Mouse (Mus musculus): ENCODE data around the gene Ifitm7. TPM values are rescaled to one million over a fixed set of nuclear protein-coding genes. Genes with fewer than 3 reads are reported as not detected.
A peak's percentile ranks its signal among the peaks of the same experiment; 100 is the strongest.
"Not testable (repeated sequence)": the region's sequence is repeated elsewhere in the genome, so short reads cannot be mapped to it uniquely, and the experiment has no call there.

Gene Ifitm7
- polyA plus RNA-seq, 1 experiment: 226 TPM

- no peak overlapping the region for H3K27ac ChIP-seq (ENCODE audit: control insufficient read depth, insufficient read depth, low read depth, low read length)
- no peak for TF ChIP-seq POLR2A (IDR thresholded peaks at IDR 0.05; ENCODE audit: control insufficient read depth, low read depth, low read length)
- no peak; the same call in 1 of the 2 replicates for TF ChIP-seq CTCF (IDR thresholded peaks at IDR 0.05; ENCODE audit: control insufficient read depth, insufficient read depth, insufficient replicate concordance, low read depth, low read length)
Observed at GRCm38 (mm10) chr16:14004170-14004569, 17.5 kb upstream of the Ifitm7 start.

DNA sequence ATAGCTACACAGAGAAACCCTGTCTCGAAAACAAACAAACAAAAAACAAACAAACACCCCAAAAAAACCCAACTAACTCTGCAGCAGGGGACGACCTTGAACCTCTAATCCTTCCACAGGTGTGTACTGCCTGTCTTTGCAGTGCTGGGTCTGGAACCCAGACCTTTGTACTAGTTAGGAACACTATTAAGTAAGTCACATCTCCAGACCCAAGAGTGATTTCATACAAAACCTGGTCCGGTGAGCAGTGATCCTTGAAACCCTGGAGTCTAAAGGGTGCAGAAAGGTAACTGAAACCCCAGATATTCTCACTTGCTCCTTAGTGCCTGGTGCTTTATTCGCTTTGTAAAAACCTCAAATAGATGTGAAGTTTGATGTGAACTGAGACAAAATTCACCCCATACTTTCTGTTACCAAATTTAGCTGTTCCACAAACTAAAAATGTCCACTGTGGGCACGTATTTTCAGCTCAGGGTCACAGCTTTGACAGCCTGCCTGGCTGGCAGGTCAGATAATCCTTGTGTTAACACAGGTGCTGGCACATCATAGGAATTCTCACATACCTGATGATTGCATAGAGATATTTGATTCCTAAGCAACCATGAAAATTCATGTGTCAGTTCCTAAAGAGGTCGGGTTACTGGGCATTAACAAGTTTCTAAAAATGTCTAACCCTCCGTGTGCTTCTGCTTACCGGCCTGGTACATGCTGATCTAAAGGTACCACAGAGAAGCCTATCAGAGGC is 16.9 kb upstream of the Ifitm7 start:
- no peak for TF ChIP-seq CTCF (IDR thresholded peaks at IDR 0.05; ENCODE audit: control insufficient read depth, insufficient read depth, insufficient replicate concordance, low read depth, low read length)
- TF ChIP-seq POLR2A (IDR thresholded peaks at IDR 0.05; ENCODE audit: control insufficient read depth, low read depth, low read length): no peak
- no peak overlapping the region for H3K4me3 ChIP-seq (ENCODE audit: control insufficient read depth, low read depth, low read length)
- H3K27me3 ChIP-seq (ENCODE audit: control insufficient read depth, insufficient read depth, low read length): no peaks in the 10 kb centered on the region
- no peaks in the 10 kb centered on the region for H3K36me3 ChIP-seq (ENCODE audit: control insufficient read depth, insufficient read depth, low read length)
- H3K27ac ChIP-seq (ENCODE audit: control insufficient read depth, insufficient read depth, low read depth, low read length): no peak overlapping the region
- H3K4me1 ChIP-seq (ENCODE audit: control insufficient read depth, insufficient read depth, low read length): no peaks in the 10 kb centered on the region; the same call in 1 of the 2 replicates

More at GRCm38 (mm10) chr16:14004170-14004569, 17.5 kb upstream of the Ifitm7 start:
- Histone ChIP-seq H3K36me3 (ENCODE audit: control insufficient read depth, insufficient read depth, low read length) (no peaks in the 10 kb centered on the region), H3K4me1 (ENCODE audit: control insufficient read depth, insufficient read depth, low read length) (no peaks in the 10 kb centered on the region; the same call in 1 of the 2 replicates), H3K4me3 (ENCODE audit: control insufficient read depth, low read depth, low read length) (no peak overlapping the region), H3K27me3 (ENCODE audit: control insufficient read depth, insufficient read depth, low read length) (no peaks in the 10 kb centered on the region)

- H3K27ac ChIP-seq (ENCODE audit: control insufficient read depth, insufficient read depth, low read depth, low read length): no peak overlapping the region
- no peak for TF ChIP-seq CTCF (IDR thresholded peaks at IDR 0.05; ENCODE audit: control insufficient read depth, insufficient read depth, insufficient replicate concordance, low read depth, low read length)
- no peak for TF ChIP-seq POLR2A (IDR thresholded peaks at IDR 0.05; ENCODE audit: control insufficient read depth, low read depth, low read length)
- no peak overlapping the region for H3K4me3 ChIP-seq (ENCODE audit: control insufficient read depth, low read depth, low read length)
- H3K4me1 ChIP-seq (ENCODE audit: control insufficient read depth, insufficient read depth, low read length): no peaks in the 10 kb centered on the region
- H3K27me3 ChIP-seq (ENCODE audit: control insufficient read depth, insufficient read depth, low read length): no peaks in the 10 kb centered on the region
- H3K36me3 ChIP-seq (ENCODE audit: control insufficient read depth, insufficient read depth, low read length): no peaks in the 10 kb centered on the region
Observed at GRCm38 (mm10) chr16:13994502-13994901, 7.8 kb upstream of the Ifitm7 start.

GRCm38 (mm10) chr16:13994076-13994475 is 7.4 kb upstream of the Ifitm7 start:
- no peaks in the 10 kb centered on the region for H3K36me3 ChIP-seq (ENCODE audit: control insufficient read depth, insufficient read depth, low read length)
- no peaks in the 10 kb centered on the region for H3K27me3 ChIP-seq (ENCODE audit: control insufficient read depth, insufficient read depth, low read length)
- no peaks in the 10 kb centered on the region for H3K4me1 ChIP-seq (ENCODE audit: control insufficient read depth, insufficient read depth, low read length)
- H3K27ac ChIP-seq (ENCODE audit: control insufficient read depth, insufficient read depth, low read depth, low read length): no peak overlapping the region
- H3K4me3 ChIP-seq (ENCODE audit: control insufficient read depth, low read depth, low read length): no peak overlapping the region
- no peak for TF ChIP-seq POLR2A (IDR thresholded peaks at IDR 0.05; ENCODE audit: control insufficient read depth, low read depth, low read length)
- no peak for TF ChIP-seq CTCF (IDR thresholded peaks at IDR 0.05; ENCODE audit: control insufficient read depth, insufficient read depth, insufficient replicate concordance, low read depth, low read length)

DNA sequence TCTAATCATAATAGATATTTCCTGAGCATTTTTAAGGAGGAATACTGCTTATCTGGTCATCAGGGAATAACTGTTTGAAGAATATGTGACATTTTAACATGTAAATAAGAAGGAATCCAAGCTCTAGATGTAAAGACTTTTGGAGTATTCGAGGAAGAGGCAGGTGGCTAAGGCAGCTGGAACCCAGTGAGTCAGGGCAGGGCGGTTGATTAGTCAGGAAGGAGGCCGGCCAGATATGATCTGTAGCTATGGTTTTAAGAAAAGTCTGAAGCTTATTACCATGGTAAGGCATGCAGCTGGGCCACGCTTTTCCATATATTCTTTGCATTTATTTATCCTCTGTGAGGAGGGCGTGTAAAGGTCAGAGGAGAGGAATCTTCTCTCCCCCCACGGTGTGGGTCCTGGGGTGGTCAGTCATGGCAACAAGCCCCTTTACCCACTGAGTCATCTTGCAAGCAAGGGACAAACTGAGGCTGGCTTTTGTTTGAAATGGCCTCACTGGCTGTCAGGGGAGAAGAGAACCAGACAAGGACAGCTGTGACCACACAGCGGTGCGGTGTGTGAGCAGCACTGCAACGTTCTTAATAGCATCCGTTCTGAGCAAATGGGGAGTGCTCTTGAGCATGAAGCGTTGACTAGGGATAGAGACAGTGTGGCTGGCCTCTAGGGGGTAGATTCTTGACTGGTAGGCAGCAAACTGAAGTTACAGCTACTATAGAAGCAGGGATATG is 6.0 kb upstream of the Ifitm7 start:
- H3K27ac ChIP-seq (ENCODE audit: control insufficient read depth, insufficient read depth, low read depth, low read length): no peak overlapping the region

GRCm38 (mm10) chr16:13986197-13986573 is 503 bp downstream of the Ifitm7 start:
- H3K4me1 ChIP-seq (ENCODE audit: control insufficient read depth, insufficient read depth, low read length): peaks cover 3% of the 10 kb centered on the region; the same call in 1 of the 2 replicates
- TF ChIP-seq CTCF (IDR thresholded peaks at IDR 0.05; ENCODE audit: control insufficient read depth, insufficient read depth, insufficient replicate concordance, low read depth, low read length): no peak
- TF ChIP-seq POLR2A (IDR thresholded peaks at IDR 0.05; ENCODE audit: control insufficient read depth, low read depth, low read length): no peak
- H3K4me3 ChIP-seq (ENCODE audit: control insufficient read depth, low read depth, low read length): peak overlapping the region; percentile 80
- H3K36me3 ChIP-seq (ENCODE audit: control insufficient read depth, insufficient read depth, low read length): no peaks in the 10 kb centered on the region
- H3K27ac ChIP-seq (ENCODE audit: control insufficient read depth, insufficient read depth, low read depth, low read length): no peak overlapping the region
- no peaks in the 10 kb centered on the region for H3K27me3 ChIP-seq (ENCODE audit: control insufficient read depth, insufficient read depth, low read length)

More for the DNA sequence above, 6.0 kb upstream of the Ifitm7 start:
- H3K4me3 ChIP-seq (ENCODE audit: control insufficient read depth, low read depth, low read length): no peak overlapping the region
- no peaks in the 10 kb centered on the region for H3K36me3 ChIP-seq (ENCODE audit: control insufficient read depth, insufficient read depth, low read length)
- no peaks in the 10 kb centered on the region for H3K4me1 ChIP-seq (ENCODE audit: control insufficient read depth, insufficient read depth, low read length)
- no peak for TF ChIP-seq POLR2A (IDR thresholded peaks at IDR 0.05; ENCODE audit: control insufficient read depth, low read depth, low read length)
- no peak for TF ChIP-seq CTCF (IDR thresholded peaks at IDR 0.05; ENCODE audit: control insufficient read depth, insufficient read depth, insufficient replicate concordance, low read depth, low read length)
- H3K27me3 ChIP-seq (ENCODE audit: control insufficient read depth, insufficient read depth, low read length): no peaks in the 10 kb centered on the region

- no peak overlapping the region for H3K27ac ChIP-seq (ENCODE audit: control insufficient read depth, insufficient read depth, low read depth, low read length)
- H3K4me1 ChIP-seq (ENCODE audit: control insufficient read depth, insufficient read depth, low read length): peaks cover 3% of the 10 kb centered on the region; the same call in 1 of the 2 replicates
- no peak overlapping the region for H3K4me3 ChIP-seq (ENCODE audit: control insufficient read depth, low read depth, low read length)
- no peaks in the 10 kb centered on the region for H3K36me3 ChIP-seq (ENCODE audit: control insufficient read depth, insufficient read depth, low read length)
- H3K27me3 ChIP-seq (ENCODE audit: control insufficient read depth, insufficient read depth, low read length): no peaks in the 10 kb centered on the region
- TF ChIP-seq POLR2A (IDR thresholded peaks at IDR 0.05; ENCODE audit: control insufficient read depth, low read depth, low read length) (no peak), CTCF (IDR thresholded peaks at IDR 0.05; ENCODE audit: control insufficient read depth, insufficient read depth, insufficient replicate concordance, low read depth, low read length) (no peak)
Observed at GRCm38 (mm10) chr16:13983161-13983560, 3.5 kb downstream of the Ifitm7 start.

DNA sequence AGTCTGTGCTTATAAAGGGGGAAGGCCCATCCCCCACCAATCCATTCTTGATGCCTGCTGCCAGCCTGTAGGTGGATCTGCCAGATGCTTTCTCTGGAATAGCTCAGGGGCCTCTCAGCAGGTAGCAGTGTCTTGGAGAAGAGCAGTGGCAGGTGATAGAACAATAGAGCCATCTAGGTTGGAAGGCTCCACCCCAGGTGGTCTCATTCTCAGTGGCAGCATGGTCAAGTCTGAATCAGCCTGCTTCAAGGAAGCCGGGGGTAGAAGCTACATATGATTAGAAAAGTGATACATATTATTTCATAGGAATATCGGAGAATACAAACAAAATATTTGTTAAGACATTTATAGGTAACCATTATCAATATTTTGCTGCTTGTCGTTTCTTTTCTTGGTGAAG is 5.0 kb downstream of the Ifitm7 start:
- not testable (repeated sequence) for H3K27ac ChIP-seq (ENCODE audit: control insufficient read depth, insufficient read depth, low read depth, low read length); H3K36me3 ChIP-seq (ENCODE audit: control insufficient read depth, insufficient read depth, low read length); H3K27me3 ChIP-seq (ENCODE audit: control insufficient read depth, insufficient read depth, low read length); H3K4me3 ChIP-seq (ENCODE audit: control insufficient read depth, low read depth, low read length); H3K4me1 ChIP-seq (ENCODE audit: control insufficient read depth, insufficient read depth, low read length)

DNA sequence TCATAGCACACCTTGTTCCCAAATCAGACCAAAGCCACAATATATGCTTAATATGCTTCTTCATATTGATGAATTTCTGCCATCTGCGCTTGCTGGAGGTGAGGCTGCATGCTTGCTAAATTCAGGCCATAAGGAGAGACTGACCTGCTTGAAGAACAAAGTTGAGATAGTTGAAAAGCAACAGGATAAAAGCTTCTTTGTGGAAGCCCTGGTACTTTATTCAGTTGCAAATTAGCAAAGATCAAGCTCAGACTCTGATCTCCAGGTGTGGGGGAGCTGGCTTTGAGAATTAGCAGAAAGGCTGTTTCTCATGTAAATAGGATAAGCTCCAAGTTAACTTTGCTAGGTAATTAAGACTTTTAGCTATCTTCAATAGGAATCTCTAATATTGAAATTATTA is 9.7 kb downstream of the Ifitm7 start:
- H3K4me1 ChIP-seq (ENCODE audit: control insufficient read depth, insufficient read depth, low read length); H3K27ac ChIP-seq (ENCODE audit: control insufficient read depth, insufficient read depth, low read depth, low read length); H3K4me3 ChIP-seq (ENCODE audit: control insufficient read depth, low read depth, low read length); H3K27me3 ChIP-seq (ENCODE audit: control insufficient read depth, insufficient read depth, low read length); H3K36me3 ChIP-seq (ENCODE audit: control insufficient read depth, insufficient read depth, low read length): not testable (repeated sequence)

DNA sequence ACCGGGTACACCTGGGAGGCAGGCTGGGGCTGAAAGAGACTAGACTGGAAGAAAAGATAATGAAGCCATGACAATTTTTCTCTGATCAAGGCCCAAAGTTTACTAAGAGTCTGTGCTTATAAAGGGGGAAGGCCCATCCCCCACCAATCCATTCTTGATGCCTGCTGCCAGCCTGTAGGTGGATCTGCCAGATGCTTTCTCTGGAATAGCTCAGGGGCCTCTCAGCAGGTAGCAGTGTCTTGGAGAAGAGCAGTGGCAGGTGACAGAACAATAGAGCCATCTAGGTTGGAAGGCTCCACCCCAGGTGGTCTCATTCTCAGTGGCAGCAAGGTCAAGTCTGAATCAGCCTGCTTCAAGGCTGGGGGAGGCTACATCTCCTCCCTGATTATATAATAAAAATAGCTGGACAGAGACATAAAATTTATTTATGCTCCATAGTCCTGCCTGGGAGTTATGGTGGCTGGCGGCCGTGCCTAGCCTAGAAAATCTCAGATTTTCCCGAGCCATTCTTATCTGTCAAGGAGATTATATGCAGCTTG is 10.3 kb downstream of the Ifitm7 start:
- H3K4me3 ChIP-seq (ENCODE audit: control insufficient read depth, low read depth, low read length); H3K27ac ChIP-seq (ENCODE audit: control insufficient read depth, insufficient read depth, low read depth, low read length); H3K27me3 ChIP-seq (ENCODE audit: control insufficient read depth, insufficient read depth, low read length): not testable (repeated sequence)

More for the DNA sequence above, 10.3 kb downstream of the Ifitm7 start:
- H3K36me3 ChIP-seq (ENCODE audit: control insufficient read depth, insufficient read depth, low read length); H3K4me1 ChIP-seq (ENCODE audit: control insufficient read depth, insufficient read depth, low read length): not testable (repeated sequence)
